Mouse (Mus musculus) E14TG2a.4 (cell line): ENCODE data around the gene Ccdc87.

Experiments
- CTCF ChIP-seq: conservative IDR thresholded peaks from 2 replicates; pipeline ENCODE4 v1.5.1; 2014; ENCODE audit warnings: low read length
- POU5F1 ChIP-seq: IDR thresholded peaks from 2 replicates; pipeline ENCODE4 v1.6.1; 2014; ENCODE audit warnings: low read length, borderline replicate concordance

DNA sequence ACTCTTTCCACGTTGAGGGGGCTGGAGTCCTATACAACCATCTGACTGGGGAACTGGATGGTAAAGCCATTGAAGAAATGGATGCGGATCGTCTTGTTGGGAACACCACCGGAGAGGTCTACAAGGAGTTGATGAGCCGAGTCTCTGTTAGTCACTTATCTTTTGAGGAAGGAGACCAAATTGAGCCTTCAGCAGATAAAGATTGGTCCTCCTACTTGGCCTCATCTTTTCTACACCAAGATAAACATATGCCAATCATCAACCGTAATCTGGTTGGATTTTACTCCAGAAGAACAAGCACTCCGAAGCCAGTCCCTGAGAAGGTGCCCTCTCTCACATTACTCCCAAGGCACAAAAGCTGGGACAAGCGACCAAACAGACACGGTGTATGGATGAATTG is 1.7 kb downstream of the Ccdc87 start:
- TF ChIP-seq CTCF = no peak
- no peak for TF ChIP-seq POU5F1
